Mouse (Mus musculus) olfactory bulb, adult 2 months (tissue): ENCODE measurements around the gene AL732309.1. TPM values are rescaled to one million over a fixed set of nuclear protein-coding genes. Genes with fewer than 3 reads are reported as not detected.

Source experiments
- H3K27ac ChIP-seq: fragments of 200-500 bp; 2 replicates; pipeline ENCODE4 v1.5.1; 2012; ENCODE audit warnings: low read depth, low read length; ENCODE audit not compliant: insufficient read depth
- H3K4me1 ChIP-seq: fragments of 200-500 bp; 2 replicates; pipeline ENCODE4 v1.6.1; 2012; ENCODE audit warnings: low read length; ENCODE audit not compliant: control insufficient read depth, insufficient read depth
- H3K4me3 ChIP-seq: fragments of 200-500 bp; 2 replicates; pipeline ENCODE4 v1.5.1; 2012; ENCODE audit warnings: mild to moderate bottlenecking, low read depth, low read length, moderate library complexity; ENCODE audit not compliant: insufficient read depth
- CTCF ChIP-seq: fragments of 200-500 bp; IDR thresholded peaks from 2 replicates; pipeline ENCODE4 v1.5.1; 2012; ENCODE audit warnings: low read depth, mild to moderate bottlenecking, low read length, moderate library complexity; ENCODE audit not compliant: insufficient read depth
- POLR2A ChIP-seq: fragments of 200-500 bp; IDR thresholded peaks from 2 replicates; pipeline ENCODE4 v1.6.1; 2012; ENCODE audit warnings: mild to moderate bottlenecking, low read depth, low read length, moderate library complexity; ENCODE audit not compliant: insufficient read depth
- WGBS: fragments of 180-500 bp; shearing (Covaris S2); methylation state at CpG from one replicate; pipeline ENCODE4 v1.1.7; 2018; 5-methylcytosine and 5-hydroxymethylcytosine counted together
- polyA plus RNA-seq: library from polyadenylated mRNA; stranded (reverse); fragments of >200 nt; gene quantifications from 2 replicates; pipeline ENCODE4 v1.2.4, GENCODE M21; 2012; ENCODE audit warnings: low replicate concordance; ENCODE audit not compliant: missing spikeins, insufficient read depth, insufficient read length

The AL732309.1 gene
- polyA plus RNA-seq, 1 experiment = not detected

GRCm38 (mm10) chr2:25271827-25272511 is 25.3 kb upstream of the AL732309.1 start, which contains the start of the genes Ssna1 and Anapc2:
TSS of gene Ssna1 (minus strand) at chr2:25272438.
TSS of gene Anapc2 (plus strand) at chr2:25272478.
- no peak within 1 kb of the TSS for H3K27ac ChIP-seq
- H3K4me3 ChIP-seq = peak within 1 kb of the TSS; percentile 53
- TF ChIP-seq CTCF (no peak), POLR2A (peak; percentile 79)
- under 1% methylated on average over 55 of the region's 55 CpGs for WGBS
- H3K4me1 ChIP-seq = peaks cover 21% of the 10 kb centered on the region

- H3K27ac ChIP-seq = no peak overlapping the region
- H3K4me1 ChIP-seq = peaks cover 41% of the 10 kb centered on the region
- TF ChIP-seq CTCF = no peak
- TF ChIP-seq POLR2A = no peak
- H3K4me3 ChIP-seq = no peak overlapping the region
- 75% methylated on average over 4 of the region's 4 CpGs for WGBS
These were observed 21.2 kb upstream of the AL732309.1 start for GRCm38 (mm10) chr2:25267746-25268309.

- peaks cover 39% of the 10 kb centered on the region for H3K4me1 ChIP-seq
- H3K27ac ChIP-seq = 0 out of 2 replicates have a peak overlapping the region, but pooled peaks have one; percentile 20
- no peak overlapping the region for H3K4me3 ChIP-seq
- TF ChIP-seq CTCF (no peak), POLR2A (no peak)
These were observed 20.6 kb upstream of the AL732309.1 start for GRCm38 (mm10) chr2:25267241-25267640.

GRCm38 (mm10) chr2:25266720-25267119 is 20.1 kb upstream of the AL732309.1 start:
- WGBS = 14% methylated on average over 2 of the region's 2 CpGs
- Histone ChIP-seq H3K4me3 (no peak overlapping the region), H3K4me1 (peaks cover 43% of the 10 kb centered on the region)

GRCm38 (mm10) chr2:25265897-25266656 is 19.4 kb upstream of the AL732309.1 start:
- peaks cover 39% of the 10 kb centered on the region for H3K4me1 ChIP-seq
- TF ChIP-seq POLR2A (no peak), CTCF (no peak)
- peak overlapping the region; percentile 21; the same call in 1 of the 2 replicates for H3K27ac ChIP-seq
- 50% methylated on average over 6 of the region's 6 CpGs for WGBS
- no peak overlapping the region for H3K4me3 ChIP-seq

More at GRCm38 (mm10) chr2:25266720-25267119, 20.1 kb upstream of the AL732309.1 start:
- TF ChIP-seq POLR2A (no peak), CTCF (no peak)
- 0 out of 2 replicates have a peak overlapping the region, but pooled peaks have one; percentile 20 for H3K27ac ChIP-seq

GRCm38 (mm10) chr2:25264851-25265250 is 18.2 kb upstream of the AL732309.1 start:
- WGBS = 47% methylated on average over 3 of the region's 3 CpGs
- Histone ChIP-seq H3K4me3 (no peak overlapping the region), H3K27ac (no peak overlapping the region), H3K4me1 (peaks cover 38% of the 10 kb centered on the region)
- no peak for TF ChIP-seq CTCF
- no peak for TF ChIP-seq POLR2A

- H3K4me1 ChIP-seq = peaks cover 38% of the 10 kb centered on the region
- H3K4me3 ChIP-seq = peak overlapping the region; percentile 64; the same call in 1 of the 2 replicates
- TF ChIP-seq CTCF (no peak), POLR2A (no peak)
- WGBS = 76% methylated on average over 5 of the region's 5 CpGs
- H3K27ac ChIP-seq = no peak overlapping the region
These were observed 17.6 kb upstream of the AL732309.1 start for GRCm38 (mm10) chr2:25264286-25264660.

- TF ChIP-seq CTCF = no peak
- no peak for TF ChIP-seq POLR2A
- Histone ChIP-seq H3K27ac (no peak overlapping the region), H3K4me1 (peaks cover 38% of the 10 kb centered on the region)
These were observed 17.1 kb upstream of the AL732309.1 start for GRCm38 (mm10) chr2:25263623-25264285.

More at GRCm38 (mm10) chr2:25263623-25264285, 17.1 kb upstream of the AL732309.1 start:
- WGBS = 28% methylated on average over 12 of the region's 12 CpGs
- peak overlapping the region; percentile 64 for H3K4me3 ChIP-seq
